Mouse (Mus musculus): ENCODE results near the gene Asap3. TPM values are rescaled to one million over a fixed set of nuclear protein-coding genes. Genes with fewer than 3 reads are reported as not detected.

Asap3 gene
- polyA plus RNA-seq, 1 experiment from 2014 or later, result 2.4 TPM

DNA sequence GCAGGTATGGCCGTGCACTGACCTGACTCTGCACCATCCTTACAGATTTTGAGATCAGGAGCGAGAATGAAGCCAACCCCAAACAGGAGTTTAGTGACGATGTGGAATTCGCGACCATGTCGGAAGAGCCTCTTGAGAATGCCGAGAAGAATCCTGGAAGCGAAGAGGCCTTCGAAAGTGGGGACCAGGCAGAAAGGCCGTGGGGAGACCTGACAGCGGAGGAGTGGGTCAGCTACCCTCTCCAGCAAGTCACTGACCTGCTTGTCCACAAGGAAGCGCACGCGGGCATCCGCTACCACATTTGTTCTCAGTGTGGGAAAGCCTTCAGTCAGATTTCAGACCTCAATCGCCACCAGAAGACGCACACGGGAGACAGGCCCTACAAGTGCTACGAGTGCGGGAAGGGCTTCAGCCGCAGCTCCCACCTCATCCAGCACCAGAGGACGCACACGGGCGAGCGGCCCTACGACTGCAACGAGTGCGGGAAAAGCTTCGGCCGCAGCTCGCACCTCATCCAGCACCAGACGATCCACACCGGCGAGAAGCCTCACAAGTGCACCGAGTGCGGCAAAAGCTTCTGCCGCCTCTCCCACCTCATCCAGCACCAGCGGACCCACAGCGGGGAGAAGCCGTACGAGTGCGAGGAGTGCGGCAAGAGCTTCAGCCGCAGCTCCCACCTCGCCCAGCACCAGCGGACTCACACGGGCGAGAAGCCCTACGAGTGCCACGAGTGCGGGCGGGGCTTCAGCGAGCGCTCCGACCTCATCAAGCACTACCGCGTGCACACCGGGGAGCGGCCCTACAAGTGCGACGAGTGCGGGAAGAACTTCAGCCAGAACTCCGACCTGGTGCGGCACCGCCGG is 84.0 kb downstream of the Asap3 start:
- no peaks in the 10 kb centered on the region for H3K9me3 ChIP-seq (ENCODE audit: control insufficient read depth, low read length)
- H3K27me3 ChIP-seq (ENCODE audit: control insufficient read depth, insufficient read depth, low read length), result peaks cover 7% of the 10 kb centered on the region
- H3K36me3 ChIP-seq (ENCODE audit: control insufficient read depth, insufficient read depth, low read length), result peaks cover 57% of the 10 kb centered on the region
- no peak overlapping the region for H3K4me2 ChIP-seq (ENCODE audit: low read depth, low read length)
- no peak overlapping the region for H3K9ac ChIP-seq (replicated peaks; ENCODE audit: low read depth, low read length)
- ATAC-seq (ENCODE audit: low read depth), result no peak
- peaks cover 10% of the 10 kb centered on the region for H3K4me1 ChIP-seq (ENCODE audit: control insufficient read depth, insufficient read depth, low read length)
- no peak overlapping the region for H3K4me3 ChIP-seq (ENCODE audit: low read depth, low read length)
- 31% methylated on average over 66 of the region's 66 CpGs for WGBS
- no peak overlapping the region for H3K27ac ChIP-seq (ENCODE audit: low read depth, low read length)

GRCm38 (mm10) chr4:136290781-136291595 is 84.8 kb downstream of the Asap3 start:
- Histone ChIP-seq H3K9ac (replicated peaks; ENCODE audit: low read depth, low read length) (no peak overlapping the region), H3K36me3 (ENCODE audit: control insufficient read depth, insufficient read depth, low read length) (peaks cover 57% of the 10 kb centered on the region), H3K4me1 (ENCODE audit: control insufficient read depth, insufficient read depth, low read length) (peaks cover 10% of the 10 kb centered on the region), H3K4me2 (ENCODE audit: low read depth, low read length) (no peak overlapping the region), H3K27me3 (ENCODE audit: control insufficient read depth, insufficient read depth, low read length) (peaks cover 7% of the 10 kb centered on the region), H3K4me3 (ENCODE audit: low read depth, low read length) (no peak overlapping the region), H3K9me3 (ENCODE audit: control insufficient read depth, low read length) (no peaks in the 10 kb centered on the region), H3K27ac (ENCODE audit: low read depth, low read length) (no peak overlapping the region)
- WGBS, result 35% methylated on average over 39 of the region's 39 CpGs
- no peak for ATAC-seq (ENCODE audit: low read depth)

DNA sequence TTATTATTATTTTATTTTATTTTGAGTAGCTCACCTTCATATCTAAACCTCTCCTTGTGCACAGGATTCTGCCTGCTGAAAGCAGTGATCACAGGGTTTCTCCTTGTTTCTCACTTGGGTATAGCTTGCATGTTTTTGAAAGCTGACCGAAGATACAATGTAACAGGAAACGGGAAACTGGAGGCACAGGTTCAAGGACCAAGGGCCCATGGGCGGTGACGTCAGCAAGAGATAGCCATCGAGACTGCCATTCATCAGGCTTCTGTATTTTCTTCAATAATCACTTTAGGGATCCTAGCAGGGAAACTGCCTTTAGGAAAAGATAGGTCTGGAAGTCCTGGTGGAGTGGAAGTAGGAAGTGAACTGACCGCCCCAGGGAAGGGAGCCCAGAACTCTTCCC is 85.5 kb downstream of the Asap3 start:
- H3K4me1 ChIP-seq (ENCODE audit: control insufficient read depth, insufficient read depth, low read length), result peaks cover 8% of the 10 kb centered on the region
- H3K9me3 ChIP-seq (ENCODE audit: control insufficient read depth, low read length), result no peaks in the 10 kb centered on the region
- H3K36me3 ChIP-seq (ENCODE audit: control insufficient read depth, insufficient read depth, low read length), result peaks cover 57% of the 10 kb centered on the region
- no peak overlapping the region for H3K27ac ChIP-seq (ENCODE audit: low read depth, low read length)
- 89% methylated on average over 6 of the region's 6 CpGs for WGBS
- H3K4me2 ChIP-seq (ENCODE audit: low read depth, low read length), result no peak overlapping the region
- peaks cover 7% of the 10 kb centered on the region for H3K27me3 ChIP-seq (ENCODE audit: control insufficient read depth, insufficient read depth, low read length)
- H3K9ac ChIP-seq (replicated peaks; ENCODE audit: low read depth, low read length), result no peak overlapping the region
- no peak overlapping the region for H3K4me3 ChIP-seq (ENCODE audit: low read depth, low read length)
- ATAC-seq (ENCODE audit: low read depth), result no peak

Other genes with a start within 250 kb of the Asap3 start
- 35.8 and 44.1 TPM in 2 replicates for gene Gale, start 242.6 kb upstream of the Asap3 start, polyA plus RNA-seq (2014; fragmentation: Nextera tagmentation; extraction: Ambion mirVana)
- 197 and 210 TPM in 2 replicates for gene Lypla2, start 233.7 kb upstream of the Asap3 start, polyA plus RNA-seq (2014; fragmentation: Nextera tagmentation; extraction: Ambion mirVana)
- 73.3 and 73.6 TPM in 2 replicates for gene Pithd1, start 219.1 kb upstream of the Asap3 start, polyA plus RNA-seq (2014; fragmentation: Nextera tagmentation; extraction: Ambion mirVana)
- 29.7 and 32.2 TPM in 2 replicates for gene Eloa, start 184.6 kb upstream of the Asap3 start, polyA plus RNA-seq (2014; fragmentation: Nextera tagmentation; extraction: Ambion mirVana)
- 251 and 261 TPM in 2 replicates for gene Rpl11, start 152.9 kb upstream of the Asap3 start, polyA plus RNA-seq (2014; fragmentation: Nextera tagmentation; extraction: Ambion mirVana)
- 156 and 196 TPM in 2 replicates for gene Id3, start 62.9 kb upstream of the Asap3 start, polyA plus RNA-seq (2014; fragmentation: Nextera tagmentation; extraction: Ambion mirVana)
- 0.76 and 1.4 TPM in 2 replicates for gene E2f2, start 34.0 kb upstream of the Asap3 start, polyA plus RNA-seq (2014; fragmentation: Nextera tagmentation; extraction: Ambion mirVana)
- 0.71 and 1.7 TPM in 2 replicates for gene Tcea3, start 41.4 kb downstream of the Asap3 start, polyA plus RNA-seq (2014; fragmentation: Nextera tagmentation; extraction: Ambion mirVana)
- gene Zfp46, start 78.3 kb downstream of the Asap3 start, polyA plus RNA-seq (2014; fragmentation: Nextera tagmentation; extraction: Ambion mirVana), result 51.3 and 51.8 TPM in 2 replicates
- 167 and 173 TPM in 2 replicates for gene Hnrnpr, start 104.6 kb downstream of the Asap3 start, polyA plus RNA-seq (2014; fragmentation: Nextera tagmentation; extraction: Ambion mirVana)
- 2.5 and 2.6 TPM in 2 replicates for gene Htr1d, start 217.2 kb downstream of the Asap3 start, polyA plus RNA-seq (2014; fragmentation: Nextera tagmentation; extraction: Ambion mirVana)

All from neural tube, embryonic 14.5 days (tissue).